Mouse (Mus musculus) T-helper 2 cell (primary cell): ENCODE measurements around the gene Sf3b3.
"Not testable (repeated sequence)": the region's sequence is repeated elsewhere in the genome, so short reads cannot be mapped to it uniquely, and the experiment has no call there.

Source experiments
- in situ Hi-C: fragments of 300-600 bp; cut with MboI, MseI; formaldehyde crosslinking; loops from one replicate; pipeline ENCODE4 v1.15.1; 2025; ENCODE audit warnings: high pct_unique_total_duplicates

Sf3b3 gene

DNA sequence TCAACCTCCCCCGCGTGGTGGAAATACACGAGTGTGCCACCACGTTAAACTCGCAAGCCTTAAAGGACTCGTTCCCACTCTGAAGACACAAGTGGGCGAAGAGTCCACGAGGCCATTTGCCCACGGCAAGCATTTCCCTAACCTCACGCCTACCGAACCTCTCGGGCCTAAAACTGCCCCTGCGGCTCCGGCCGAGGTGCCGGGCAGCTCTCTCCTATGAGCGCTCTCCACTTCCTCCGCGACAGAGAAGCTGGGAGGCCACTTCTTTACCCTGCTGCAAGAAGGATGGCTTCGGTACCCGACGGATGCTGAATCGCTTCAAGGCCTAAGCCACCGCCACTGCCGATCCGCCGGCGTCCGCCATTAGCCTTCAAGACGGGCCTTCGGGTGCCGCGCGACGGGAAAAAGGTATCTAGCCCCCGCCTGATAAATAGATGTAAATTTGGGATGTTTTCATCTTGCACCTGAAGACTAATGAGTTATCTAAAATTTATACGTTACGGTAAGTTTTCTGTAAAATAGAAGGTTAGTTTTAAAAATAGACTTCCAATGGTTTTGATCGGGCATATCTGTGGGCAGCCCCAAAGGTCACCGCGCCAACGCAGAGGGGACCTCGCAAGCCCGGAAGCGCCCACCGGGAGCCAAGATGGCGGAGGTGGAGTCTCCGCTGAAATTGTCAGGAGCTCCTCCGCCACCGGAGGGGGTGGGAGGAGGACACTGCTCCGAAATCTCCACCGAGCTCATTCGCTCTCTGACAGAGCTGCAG is at the start of gene Sf3b3, which contains the start of gene Cog4:
Gene Sf3b3, minus strand, starts transcription at position 383 of the 766 bp plus-strand sequence.
Gene Cog4, plus strand, starts transcription at position 196 of the 766 bp plus-strand sequence.
- in situ Hi-C loops: no loop called here

GRCm38 (mm10) chr8:110895812-110896211 is 49.2 kb upstream of the Sf3b3 start:
- in situ Hi-C loops: no loop called here

GRCm38 (mm10) chr8:110895254-110895653 is 48.7 kb upstream of the Sf3b3 start:
- in situ Hi-C loops: no loop called here

GRCm38 (mm10) chr8:110894851-110895250 is 48.3 kb upstream of the Sf3b3 start:
- in situ Hi-C loops: no loop called here

DNA sequence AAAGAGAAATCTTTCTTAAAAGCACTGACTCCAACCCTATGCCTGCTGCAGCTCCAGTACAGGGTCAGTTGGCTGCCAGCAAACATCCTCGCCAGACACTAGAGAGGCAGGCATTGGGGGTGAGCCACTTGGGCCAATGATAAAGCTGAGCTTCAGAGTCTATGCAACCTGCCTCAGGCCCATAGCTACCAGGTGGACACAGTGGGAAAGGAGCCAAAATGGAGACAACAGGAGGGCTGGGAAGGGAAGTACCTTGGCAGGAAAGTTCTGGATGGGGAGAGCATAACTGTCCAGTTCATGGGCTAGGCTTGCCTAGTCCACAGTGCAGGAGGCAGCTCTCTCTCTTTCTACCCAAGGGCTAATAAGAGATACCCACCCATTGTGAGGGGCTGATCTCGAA is 46.3 kb upstream of the Sf3b3 start:
- in situ Hi-C loops: no loop called here

GRCm38 (mm10) chr8:110892040-110892439 is 45.5 kb upstream of the Sf3b3 start:
- in situ Hi-C loops: no loop called here

- in situ Hi-C loops: no loop called here
These were observed 43.4 kb upstream of the Sf3b3 start for GRCm38 (mm10) chr8:110889904-110890470.

- in situ Hi-C loops: no loop called here
These were observed 42.3 kb upstream of the Sf3b3 start for GRCm38 (mm10) chr8:110888860-110889259.

DNA sequence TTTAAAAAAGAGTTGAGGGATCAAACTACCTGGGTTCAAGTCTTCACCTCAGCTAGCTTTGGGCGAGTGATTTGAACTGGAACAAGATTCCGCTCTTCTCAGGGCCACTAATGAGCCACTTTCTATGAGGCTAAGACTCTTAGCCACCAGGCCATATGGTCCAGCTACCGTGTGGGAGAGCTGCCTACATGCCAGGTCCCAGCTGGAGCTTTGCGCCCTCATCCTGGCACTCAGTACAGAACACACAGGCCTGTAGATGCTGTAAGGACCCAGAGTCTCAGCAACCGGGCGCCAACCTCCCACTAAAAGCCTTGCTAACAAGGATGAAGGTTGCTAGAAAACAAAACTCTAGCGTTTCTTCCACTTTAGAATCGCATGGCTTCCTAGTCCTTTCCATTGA is 41.9 kb upstream of the Sf3b3 start:
- in situ Hi-C loops: no loop called here

GRCm38 (mm10) chr8:110887551-110887950 is 41.0 kb upstream of the Sf3b3 start:
- in situ Hi-C loops: no loop called here

GRCm38 (mm10) chr8:110886634-110887033 is 40.0 kb upstream of the Sf3b3 start:
- in situ Hi-C loops: no loop called here

DNA sequence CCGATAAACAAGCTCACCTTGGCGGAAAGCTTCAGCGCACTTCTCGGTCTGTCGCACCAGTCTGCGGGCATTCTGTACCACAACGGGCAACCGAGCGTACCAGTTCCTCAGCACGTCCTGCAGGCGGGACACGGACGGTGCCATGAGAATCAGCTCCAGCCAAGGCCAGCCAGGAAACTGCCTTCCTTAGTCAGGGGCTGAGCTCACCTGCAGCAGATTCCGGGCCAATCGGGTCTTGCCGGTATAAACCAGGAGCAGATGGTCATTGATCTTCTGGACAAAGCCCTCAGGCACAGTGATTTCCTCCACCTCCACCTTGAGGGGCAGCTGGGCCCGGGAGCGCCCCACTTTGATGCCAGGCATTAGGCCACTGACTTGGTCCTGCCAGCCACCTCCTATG is 37.2 kb upstream of the Sf3b3 start:
- in situ Hi-C loops: no loop called here

- in situ Hi-C loops: no loop called here
These were observed 35.2 kb upstream of the Sf3b3 start for GRCm38 (mm10) chr8:110881741-110882310.

DNA sequence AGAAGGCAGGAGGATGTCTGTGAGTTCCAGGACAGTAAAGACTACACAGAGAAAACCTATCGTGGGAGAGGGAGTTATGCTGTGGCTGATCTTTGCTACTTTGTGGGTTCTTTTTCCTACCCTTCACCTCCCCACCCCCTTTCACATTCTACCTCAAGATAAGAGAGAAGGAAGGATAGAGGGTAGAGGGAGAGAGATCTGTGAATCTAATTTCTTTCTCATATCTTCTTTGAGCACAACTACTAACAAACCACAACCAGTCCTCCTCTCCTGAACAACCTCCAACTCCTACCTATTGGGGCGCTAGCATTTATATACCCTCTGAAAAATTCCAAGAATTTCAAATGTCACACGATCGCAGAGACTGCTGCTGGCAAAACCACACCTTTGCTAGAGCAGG is 31.3 kb upstream of the Sf3b3 start:
- in situ Hi-C loops: no loop called here

- in situ Hi-C loops: no loop called here
These were observed 23.9 kb upstream of the Sf3b3 start for GRCm38 (mm10) chr8:110870501-110870900.

DNA sequence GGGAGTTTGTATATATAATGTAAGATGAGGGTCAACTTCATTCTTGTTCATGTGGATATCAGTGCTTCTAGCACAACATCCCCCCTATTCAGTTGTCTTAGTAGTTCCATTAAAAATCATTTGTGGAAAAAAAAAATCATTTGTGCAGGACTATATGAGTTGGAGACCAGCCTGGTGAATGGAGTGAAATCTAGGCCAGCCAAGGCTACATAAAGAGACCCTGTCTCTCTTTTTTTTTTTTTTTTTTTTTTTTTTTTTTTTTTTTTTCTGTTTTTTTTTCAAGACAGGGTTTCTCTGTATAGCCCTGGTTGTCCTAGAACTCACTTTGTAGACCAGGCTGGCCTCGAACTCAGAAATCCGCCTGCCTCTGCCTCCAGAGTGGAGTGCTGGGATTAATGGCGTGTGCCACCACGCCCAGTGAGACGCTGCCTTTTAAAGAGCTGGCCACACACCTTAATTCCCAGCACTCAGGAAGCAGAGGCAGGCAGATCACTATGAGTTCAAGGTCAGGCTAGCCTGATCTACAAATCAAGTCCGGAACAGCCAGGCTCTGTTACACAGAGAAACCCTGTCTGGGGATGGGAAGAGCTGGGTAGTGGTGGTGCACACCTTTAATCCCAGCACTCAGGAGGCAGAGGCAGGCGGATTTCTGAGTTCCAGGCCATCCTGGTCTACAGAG is 14.9 kb upstream of the Sf3b3 start:
- in situ Hi-C loops: not testable (repeated sequence)

GRCm38 (mm10) chr8:110859651-110860501 is 13.3 kb upstream of the Sf3b3 start:
- in situ Hi-C loops: no loop called here

DNA sequence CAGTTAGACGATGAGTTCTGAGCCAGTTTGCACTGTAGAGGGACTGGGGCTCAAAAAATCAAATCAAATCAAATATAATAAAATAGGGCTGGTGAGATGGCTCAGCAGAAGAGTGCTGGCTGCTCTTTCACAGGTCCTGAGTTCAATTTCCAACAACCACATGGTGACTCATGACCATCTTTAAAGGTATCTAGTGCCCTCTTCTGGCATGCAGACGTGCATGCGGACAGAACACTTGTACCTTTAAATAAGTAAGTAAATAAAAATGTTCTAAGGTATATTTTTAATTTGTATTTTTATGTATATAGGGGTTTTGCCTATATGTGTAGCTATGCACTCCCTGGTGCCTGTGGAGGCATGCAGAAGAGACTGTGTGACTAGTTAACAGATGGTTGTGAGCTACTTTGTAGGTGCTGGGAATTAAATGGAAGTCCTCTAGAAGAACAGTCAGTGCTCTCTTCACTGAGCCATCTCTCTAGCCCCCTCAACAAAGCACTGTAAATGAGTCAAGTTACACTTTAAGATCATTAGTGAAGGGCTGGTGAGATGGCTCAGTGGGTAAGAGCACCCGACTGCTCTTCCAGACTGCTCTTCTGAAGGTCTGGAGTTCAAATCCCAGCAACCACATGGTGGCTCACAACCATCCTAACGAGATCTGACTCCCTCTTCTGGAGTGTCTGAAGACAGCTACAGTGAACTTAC is 10.3 kb upstream of the Sf3b3 start:
- in situ Hi-C loops: no loop called here

DNA sequence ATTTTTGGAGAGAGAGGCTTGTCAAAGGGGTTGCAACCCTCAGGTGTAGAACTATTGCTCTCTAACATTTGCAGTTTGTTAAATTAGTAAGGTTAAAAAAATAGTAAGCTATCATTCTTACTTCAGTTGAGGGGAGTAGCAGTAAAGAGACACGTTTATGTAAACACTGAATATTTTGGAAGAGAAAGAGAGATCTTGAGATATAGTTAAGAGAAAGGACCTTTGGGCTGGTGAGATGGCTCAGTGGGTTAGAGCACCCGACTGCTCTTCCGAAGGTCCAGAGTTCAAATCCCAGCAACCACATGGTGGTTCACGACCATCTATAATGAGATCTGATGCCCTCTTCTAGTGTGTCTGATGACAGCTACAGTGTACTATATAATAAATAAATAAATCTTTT is 9.5 kb upstream of the Sf3b3 start:
- in situ Hi-C loops: not testable (repeated sequence)

- in situ Hi-C loops: no loop called here
These were observed 4.6 kb upstream of the Sf3b3 start for GRCm38 (mm10) chr8:110851186-110851585.
